Mouse (Mus musculus): ENCODE results near the gene Rangap1. TPM values are rescaled to one million over a fixed set of nuclear protein-coding genes. Genes with fewer than 3 reads are reported as not detected.
"Not testable (repeated sequence)": the region's sequence is repeated elsewhere in the genome, so short reads cannot be mapped to it uniquely, and the experiment has no call there.

Gene Rangap1
- total RNA-seq, 2 experiments from 2014 or later = 23.7 to 24.1 TPM

- TF ChIP-seq CTCF (IDR thresholded peaks at IDR 0.05) = no peak
- Histone ChIP-seq H3K4me3 (no peak overlapping the region), H3K27ac (no peak overlapping the region)
- intact Hi-C loops (cut with DNase I) = no loop called here
- DNase-seq = no peak
Observed at GRCm38 (mm10) chr15:81764573-81764972, 19.2 kb upstream of the Rangap1 start.

GRCm38 (mm10) chr15:81761959-81762358, 16.6 kb upstream of the Rangap1 start:
- DNase-seq = no peak
- intact Hi-C loops (cut with DNase I) = no loop called here
- Histone ChIP-seq H3K27ac (no peak overlapping the region), H3K4me3 (no peak overlapping the region)
- 0 out of 2 replicates have a peak, but pooled peaks have one; percentile 7 for TF ChIP-seq CTCF (IDR thresholded peaks at IDR 0.05)

- Histone ChIP-seq H3K27ac (no peak overlapping the region), H3K4me3 (no peak overlapping the region)
- intact Hi-C loops (cut with DNase I) = no loop called here
- no peak for TF ChIP-seq CTCF (IDR thresholded peaks at IDR 0.05)
- DNase-seq = no peak
Observed at GRCm38 (mm10) chr15:81761381-81761780, 16.1 kb upstream of the Rangap1 start.

- intact Hi-C loops (cut with DNase I) = no loop called here
- TF ChIP-seq CTCF (IDR thresholded peaks at IDR 0.05) = no peak
- H3K27ac ChIP-seq = no peak overlapping the region
Observed at GRCm38 (mm10) chr15:81760361-81761079, 15.2 kb upstream of the Rangap1 start.

GRCm38 (mm10) chr15:81759542-81759941, 14.2 kb upstream of the Rangap1 start:
- TF ChIP-seq CTCF (IDR thresholded peaks at IDR 0.05) = no peak

More at GRCm38 (mm10) chr15:81760361-81761079, 15.2 kb upstream of the Rangap1 start:
- no peak for DNase-seq
- no peak overlapping the region for H3K4me3 ChIP-seq

GRCm38 (mm10) chr15:81758701-81759100, 13.4 kb upstream of the Rangap1 start:
- H3K27ac ChIP-seq = no peak overlapping the region
- intact Hi-C loops (cut with DNase I) = no loop called here
- no peak for TF ChIP-seq CTCF (IDR thresholded peaks at IDR 0.05)
- H3K4me3 ChIP-seq = no peak overlapping the region
- DNase-seq = no peak

More at GRCm38 (mm10) chr15:81759542-81759941, 14.2 kb upstream of the Rangap1 start:
- no peak for DNase-seq
- Histone ChIP-seq H3K27ac (no peak overlapping the region), H3K4me3 (no peak overlapping the region)
- intact Hi-C loops (cut with DNase I) = no loop called here

DNA sequence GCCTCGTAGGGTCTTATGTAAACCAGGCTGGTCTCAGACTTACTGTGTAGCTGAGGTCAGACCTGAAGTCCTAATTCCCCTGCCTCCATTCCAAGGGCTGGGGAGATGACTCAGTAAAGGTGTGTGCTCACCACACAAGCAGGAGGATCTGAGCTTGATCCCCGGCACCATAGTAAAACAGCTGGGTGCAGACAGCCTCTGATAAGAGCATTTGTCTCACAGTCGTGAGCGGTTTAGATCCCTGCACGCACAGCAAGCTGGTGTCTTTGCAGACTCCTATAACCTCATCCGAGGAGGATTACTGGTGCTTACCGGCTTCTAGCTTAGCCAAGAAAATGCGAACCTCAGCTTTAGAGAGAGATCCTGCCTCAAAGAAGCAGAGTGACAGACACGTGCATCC, 8.3 kb upstream of the Rangap1 start:
- H3K27ac ChIP-seq = no peak overlapping the region
- no peak for DNase-seq
- intact Hi-C loops (cut with DNase I) = no loop called here
- TF ChIP-seq CTCF (IDR thresholded peaks at IDR 0.05) = no peak
- H3K4me3 ChIP-seq = no peak overlapping the region

DNA sequence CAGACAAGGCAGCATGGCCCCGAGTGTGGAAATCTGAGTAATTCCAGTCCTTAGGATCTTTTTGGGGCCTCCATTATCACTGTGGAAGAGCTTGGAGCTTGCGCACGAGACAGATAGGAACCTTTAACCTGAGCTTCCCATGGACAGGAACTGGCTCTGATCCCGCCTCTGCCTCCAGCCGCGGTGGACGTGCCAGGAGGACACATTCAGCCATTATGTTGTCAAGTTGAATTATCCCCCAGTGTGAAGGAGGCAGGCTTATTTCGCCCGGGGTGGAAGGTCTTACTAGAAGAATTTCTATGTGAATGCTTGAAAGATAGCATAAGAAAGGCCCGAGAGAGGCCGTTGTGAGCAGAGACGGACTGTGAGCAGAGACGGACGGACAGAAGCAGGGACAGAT, 4.4 kb upstream of the Rangap1 start:
- peak; percentile 49 for DNase-seq
- intact Hi-C loops (cut with DNase I) = loop anchor here (5.0 kb wide), 2 partner anchors 48 to 63 kb away; no protein-coding TSS in a partner anchor
- peak overlapping the region; percentile 46 for H3K27ac ChIP-seq
- H3K4me3 ChIP-seq = 0 out of 2 replicates have a peak overlapping the region, but pooled peaks have one; percentile 16
- TF ChIP-seq CTCF (IDR thresholded peaks at IDR 0.05) = no peak

GRCm38 (mm10) chr15:81745601-81746114, 328 bp upstream of the Rangap1 start:
- no peak for TF ChIP-seq CTCF (IDR thresholded peaks at IDR 0.05)
- Histone ChIP-seq H3K4me3 (peak overlapping the region; percentile 83), H3K27ac (peak overlapping the region; percentile 93)
- intact Hi-C loops (cut with DNase I) = loop anchor here (5.0 kb wide), 2 partner anchors 52 to 67 kb away; no protein-coding TSS in a partner anchor
- peak; percentile 65 for DNase-seq

DNA sequence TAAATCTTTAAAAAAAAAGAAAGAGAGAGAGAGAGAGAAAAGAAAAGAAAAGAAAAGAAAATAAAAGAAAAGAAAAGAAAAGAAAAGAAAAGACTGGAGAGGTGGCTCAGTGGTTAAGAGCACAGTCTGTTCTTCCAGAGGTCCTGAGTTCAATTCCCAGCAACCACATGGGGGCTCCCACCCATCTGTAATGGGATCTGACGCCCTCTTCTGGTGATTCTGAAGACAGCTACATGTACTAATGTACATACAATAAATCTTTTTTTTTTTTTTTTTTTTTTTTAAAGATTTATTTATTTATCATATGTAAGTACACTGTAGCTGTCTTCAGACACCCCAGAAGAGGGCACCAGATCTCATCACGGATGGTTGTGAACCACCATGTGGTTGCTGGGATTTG, 3.0 kb downstream of the Rangap1 start:
- not testable (repeated sequence) for H3K27ac ChIP-seq, DNase-seq, H3K4me3 ChIP-seq
- TF ChIP-seq CTCF (IDR thresholded peaks at IDR 0.05) = 0 out of 2 replicates have a peak, but pooled peaks have one; percentile 13
- intact Hi-C loops (cut with DNase I) = loop anchor here (5.0 kb wide), 1 partner anchor 175 kb away; no protein-coding TSS in a partner anchor

DNA sequence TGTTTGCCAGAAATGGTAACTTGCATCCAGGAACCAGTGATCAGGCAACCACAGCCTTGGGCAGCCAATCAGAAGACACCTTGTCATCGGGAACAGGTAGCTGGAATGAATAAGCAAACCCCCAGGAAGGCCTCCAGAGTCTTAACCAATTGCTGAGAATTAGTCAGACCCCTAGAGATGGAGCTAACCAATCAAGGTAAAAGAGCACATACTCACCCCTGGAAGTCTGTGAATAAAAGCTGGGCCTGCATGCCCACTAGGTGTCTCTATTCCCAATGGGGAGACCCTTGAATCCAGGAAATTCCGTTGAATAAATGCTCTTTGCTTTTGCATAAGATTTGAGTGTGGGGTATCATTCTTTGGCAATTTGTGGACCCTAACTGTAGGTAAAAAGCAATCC, 5.4 kb downstream of the Rangap1 start:
- peak; percentile 52 for TF ChIP-seq CTCF (IDR thresholded peaks at IDR 0.05)
- DNase-seq = no peak
- intact Hi-C loops (cut with DNase I) = loop anchor here (5.0 kb wide), 1 partner anchor 177 kb away; no protein-coding TSS in a partner anchor

GRCm38 (mm10) chr15:81739296-81739695, 6.0 kb downstream of the Rangap1 start:
- DNase-seq = no peak
- intact Hi-C loops (cut with DNase I) = no loop called here
- no peak for TF ChIP-seq CTCF (IDR thresholded peaks at IDR 0.05)
- no peak overlapping the region for H3K4me3 ChIP-seq
- H3K27ac ChIP-seq = no peak overlapping the region

More for the DNA sequence above, 5.4 kb downstream of the Rangap1 start:
- Histone ChIP-seq H3K4me3 (no peak overlapping the region), H3K27ac (no peak overlapping the region)

DNA sequence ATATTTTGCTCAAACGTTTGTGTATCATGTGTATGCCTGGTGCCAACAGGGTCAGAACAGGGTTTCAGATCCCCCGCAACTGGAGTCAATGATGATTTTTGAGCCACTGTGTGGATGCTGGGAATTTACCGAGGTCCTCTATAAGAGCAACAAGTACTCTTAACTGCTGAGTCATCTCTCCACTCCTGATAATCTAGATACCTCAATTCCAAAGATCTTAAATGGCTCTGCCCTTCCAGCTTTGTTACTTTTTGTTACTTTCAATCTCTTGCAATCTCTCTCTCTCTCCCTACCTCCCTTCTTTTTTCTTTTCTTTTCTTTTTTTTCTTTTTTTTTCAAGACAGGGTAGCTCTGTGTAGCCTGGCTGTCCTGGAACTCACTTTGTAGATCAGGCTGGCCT, 10.3 kb downstream of the Rangap1 start:
- intact Hi-C loops (cut with DNase I) = no loop called here
- H3K4me3 ChIP-seq = no peak overlapping the region
- H3K27ac ChIP-seq = no peak overlapping the region
- no peak for TF ChIP-seq CTCF (IDR thresholded peaks at IDR 0.05)
- no peak for DNase-seq

All from gastrocnemius, adult 2 months (tissue).